Mouse (Mus musculus): ENCODE measurements around the gene Ephx4.
A peak's percentile ranks its signal among the peaks of the same experiment; 100 is the strongest.
"Not testable (repeated sequence)": the region's sequence is repeated elsewhere in the genome, so short reads cannot be mapped to it uniquely, and the experiment has no call there.

Ephx4 gene

DNA sequence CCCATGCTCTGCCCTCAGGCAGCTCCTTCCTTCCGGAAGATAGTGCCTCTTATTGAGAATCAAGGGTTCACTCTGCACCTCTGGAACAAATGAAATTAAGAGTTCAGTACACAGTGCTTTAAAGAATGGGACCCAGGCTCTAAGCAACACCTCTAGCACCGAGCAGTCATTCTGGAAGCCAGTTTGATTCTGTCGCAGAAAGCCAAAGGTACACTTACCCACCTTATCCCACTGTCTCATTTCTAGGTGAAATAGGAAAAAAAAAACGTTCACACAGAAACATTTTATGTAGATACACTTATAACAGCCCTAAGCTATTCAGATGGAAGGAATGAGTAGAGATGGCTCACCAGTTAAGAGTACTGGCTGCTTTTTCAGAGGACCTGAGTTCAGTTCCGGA is at the start of gene Ephx4:
Gene Ephx4 (plus strand): TSS at position 301 of the 400 bp plus-strand sequence.
- no peak for DNase-seq

DNA sequence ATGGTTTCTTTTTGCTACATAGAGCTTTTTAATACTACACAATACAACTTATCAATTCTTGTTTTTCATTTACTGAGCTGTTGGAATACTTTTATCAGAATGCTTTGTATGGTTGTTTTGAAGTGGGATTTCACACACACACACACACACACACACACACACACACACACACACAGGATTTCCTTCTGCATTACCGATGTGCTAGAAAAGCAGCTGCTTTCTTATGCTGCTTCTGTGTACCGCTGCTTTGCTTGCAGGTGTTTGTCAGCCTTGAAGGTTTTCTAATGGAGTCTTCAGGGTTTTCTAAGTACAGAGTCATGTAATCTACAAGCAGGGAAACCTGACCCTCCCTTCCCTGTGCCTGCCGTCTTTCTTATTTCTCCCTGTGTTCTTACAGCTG is 48.6 kb upstream of the Ephx4 start:
- DNase-seq, result no peak

DNA sequence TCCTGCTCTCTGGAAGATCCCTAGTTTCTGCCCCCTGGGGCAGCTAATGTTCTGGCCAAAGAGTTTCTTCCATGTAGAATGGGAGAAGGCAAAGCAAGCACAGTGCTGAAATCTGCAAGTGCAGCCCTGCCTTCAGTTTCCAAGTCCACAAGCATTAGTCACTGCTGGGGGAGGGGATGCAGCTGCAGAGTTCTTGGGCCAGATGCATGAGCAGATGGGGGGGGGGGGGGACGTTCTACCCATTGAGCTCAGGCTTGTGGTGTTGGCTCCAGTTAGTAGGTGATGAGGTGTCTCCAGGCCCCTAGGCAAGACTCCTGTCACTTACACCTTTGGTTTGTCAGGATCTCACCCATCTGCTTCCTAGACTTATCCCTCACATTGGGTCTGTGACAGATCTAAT is 46.7 kb upstream of the Ephx4 start:
- DNase-seq, result no peak

DNA sequence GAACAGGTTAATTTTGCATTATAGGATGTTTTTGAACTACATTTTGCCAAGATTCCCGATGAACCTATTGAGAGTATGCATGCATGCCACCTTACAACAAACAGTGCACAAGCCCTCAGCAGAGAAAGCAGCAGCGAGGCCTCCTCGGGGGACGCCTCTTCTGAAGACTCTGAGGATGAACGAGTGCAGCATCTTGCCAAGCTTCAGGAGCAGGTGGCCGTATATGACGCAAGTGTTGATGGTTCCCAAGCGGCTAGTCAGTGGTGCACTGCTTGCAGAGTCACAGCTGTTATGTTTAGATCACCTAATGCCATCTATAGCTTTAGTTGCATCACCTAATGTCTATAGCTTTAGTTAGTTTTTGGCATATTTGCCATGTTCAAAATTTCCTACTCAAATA is 44.8 kb upstream of the Ephx4 start:
- DNase-seq, result no peak

DNA sequence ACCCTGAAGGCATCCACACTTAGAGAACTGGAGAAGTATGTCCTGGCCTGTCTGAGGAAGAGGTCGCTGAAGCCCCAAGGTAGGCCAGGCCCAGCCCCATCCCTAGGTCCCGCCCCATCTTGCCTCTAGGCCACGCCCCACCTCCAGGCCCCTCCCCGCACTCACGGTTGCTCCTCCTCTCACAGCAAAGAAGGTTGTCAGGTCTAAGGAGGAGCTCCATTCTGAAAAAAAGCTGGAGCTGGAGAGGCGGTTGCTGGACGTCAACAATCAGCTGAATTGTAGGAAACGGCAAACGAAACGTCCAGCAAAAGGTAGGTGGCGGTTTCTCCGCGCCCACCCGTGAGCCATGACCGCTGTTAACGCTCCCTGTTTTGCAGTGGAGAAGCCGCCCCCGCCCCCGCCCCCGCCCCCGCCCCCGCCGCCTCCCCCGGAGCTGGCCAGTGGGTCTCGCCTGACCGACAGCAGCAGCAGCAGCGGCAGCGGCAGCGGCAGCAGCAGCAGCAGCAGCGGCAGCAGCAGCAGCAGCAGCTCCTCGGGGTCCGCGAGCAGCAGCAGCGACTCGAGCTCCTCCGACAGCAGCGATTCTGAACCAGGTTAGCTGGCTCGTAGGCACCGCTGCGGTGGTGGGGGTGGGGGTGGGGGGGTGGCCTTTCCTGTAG is 43.0 kb upstream of the Ephx4 start:
- DNase-seq, result peak; percentile 88

DNA sequence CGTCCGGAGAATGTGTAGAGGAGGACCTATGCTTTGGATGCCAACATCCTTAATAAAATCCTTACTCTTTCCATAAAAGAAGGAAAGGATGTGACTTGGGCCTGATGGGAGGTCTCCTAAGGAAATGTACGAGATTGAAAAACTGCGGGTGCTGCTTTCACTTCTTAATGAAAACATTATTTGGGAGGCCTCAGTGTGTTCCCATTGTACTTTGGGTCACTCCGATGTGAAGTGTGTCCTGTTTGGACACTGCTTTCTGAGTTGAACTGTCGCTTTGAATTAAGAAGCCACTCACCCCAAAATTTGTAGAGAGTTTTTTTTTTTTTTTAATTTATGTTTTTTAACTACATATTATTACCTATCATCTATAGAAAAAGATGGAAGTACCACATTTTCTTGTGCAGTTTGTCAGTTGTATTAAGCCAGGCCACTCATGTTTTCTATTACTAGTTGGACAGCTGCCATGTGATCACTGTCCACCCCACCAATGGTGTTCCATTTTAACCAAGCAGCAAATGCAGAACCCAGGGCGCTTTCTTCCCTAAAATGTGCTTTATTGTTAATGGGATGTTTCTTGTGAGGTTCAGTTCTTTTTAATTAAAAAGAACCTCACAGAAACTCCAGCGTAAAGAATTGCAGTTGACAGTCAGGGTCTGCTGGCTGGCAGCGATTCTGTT is 42.3 kb upstream of the Ephx4 start:
- no peak for DNase-seq

DNA sequence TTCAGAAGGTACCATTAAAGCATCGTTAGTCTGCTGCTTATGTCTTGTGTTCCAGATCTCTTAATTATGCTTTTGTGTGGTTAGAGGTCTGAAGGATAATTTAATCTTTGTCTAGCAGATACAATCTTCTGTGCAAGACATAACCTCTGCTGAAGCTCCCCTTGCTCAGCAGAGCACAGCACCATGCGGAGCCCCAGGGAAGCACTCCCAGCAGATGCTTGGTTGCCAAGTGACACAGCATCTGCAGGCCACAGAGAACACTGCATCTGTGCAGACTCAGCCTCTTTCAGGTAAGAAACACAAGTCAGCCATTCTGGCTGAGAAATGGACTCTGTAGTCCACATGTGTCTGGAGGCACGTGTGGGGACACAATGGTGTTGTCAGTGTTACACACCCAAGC is 32.5 kb upstream of the Ephx4 start:
- DNase-seq, result no peak

DNA sequence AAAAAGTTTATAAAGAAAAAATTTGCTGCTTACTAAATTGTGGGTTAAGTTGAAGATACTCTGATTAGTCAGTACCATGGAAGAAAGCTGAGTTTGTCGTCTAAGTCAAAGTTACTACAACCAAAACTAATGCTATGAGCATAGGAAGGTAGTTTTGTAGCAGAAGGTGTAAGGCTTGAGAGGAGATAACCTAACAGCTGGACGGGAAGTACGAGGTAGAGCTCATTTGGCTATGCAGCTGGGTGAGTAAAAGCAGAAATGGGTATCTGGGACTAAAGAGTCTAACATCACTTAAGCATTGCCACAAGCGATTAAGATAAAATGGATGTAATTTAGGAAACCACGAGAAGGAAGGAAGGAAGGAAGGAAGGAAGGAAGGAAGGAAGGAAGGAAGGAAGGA is 31.2 kb upstream of the Ephx4 start:
- no peak for DNase-seq

DNA sequence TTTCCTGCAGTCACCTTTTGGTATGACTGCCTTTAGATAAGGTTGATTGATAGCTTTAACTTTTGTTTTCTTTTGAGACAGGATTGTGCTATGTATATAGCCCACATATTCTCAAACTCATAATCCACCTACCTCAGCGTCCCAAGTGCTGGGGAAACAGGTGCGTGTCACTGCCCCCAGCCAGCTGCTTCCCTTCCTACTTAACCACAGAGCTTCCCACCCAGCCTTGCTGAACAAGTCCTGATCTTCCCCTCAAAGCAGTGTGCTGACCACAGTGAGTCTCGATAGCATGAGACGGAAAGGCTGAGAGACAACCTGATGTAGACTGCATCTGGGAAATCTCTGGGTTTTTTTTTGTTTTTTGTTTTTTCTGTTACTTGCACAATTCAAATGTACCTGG is 29.3 kb upstream of the Ephx4 start:
- DNase-seq, result no peak

DNA sequence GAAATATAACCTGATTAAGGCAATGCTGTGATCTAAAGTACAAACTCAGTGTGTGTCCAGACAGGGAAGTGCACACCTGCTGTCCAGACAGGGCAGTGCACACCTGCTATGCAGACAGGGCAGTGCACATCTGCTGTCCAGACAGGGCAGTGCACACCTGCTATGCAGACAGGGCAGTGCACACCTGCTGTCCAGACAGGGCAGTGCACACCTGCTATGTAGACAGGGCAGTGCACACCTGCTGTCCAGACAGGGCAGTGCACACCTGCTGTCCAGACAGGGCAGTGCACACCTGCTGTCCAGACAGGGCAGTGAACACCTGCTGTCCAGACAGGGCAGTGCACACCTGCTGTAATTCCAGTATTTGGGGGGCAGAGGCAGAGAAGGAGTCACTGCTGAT is 16.1 kb upstream of the Ephx4 start:
- DNase-seq, result not testable (repeated sequence)

DNA sequence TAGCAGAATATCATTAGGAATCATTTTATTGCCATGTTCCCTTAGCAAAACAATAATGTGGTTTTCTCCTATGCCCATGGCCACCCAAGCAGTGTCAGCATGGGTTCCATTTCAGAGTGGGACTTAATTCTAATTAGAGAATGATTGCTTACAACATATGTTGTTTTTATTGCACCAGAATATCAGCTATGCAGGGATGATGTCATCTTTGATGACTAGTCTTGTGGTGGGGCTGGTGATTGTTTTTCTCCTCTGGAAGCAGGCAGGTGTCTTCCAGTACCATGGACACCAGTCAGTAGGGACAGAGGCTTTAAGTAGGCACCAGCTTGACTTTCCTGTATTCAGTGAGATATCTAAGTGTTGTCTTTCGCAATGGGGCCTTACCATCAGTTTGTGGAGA is 14.7 kb upstream of the Ephx4 start:
- no peak for DNase-seq

DNA sequence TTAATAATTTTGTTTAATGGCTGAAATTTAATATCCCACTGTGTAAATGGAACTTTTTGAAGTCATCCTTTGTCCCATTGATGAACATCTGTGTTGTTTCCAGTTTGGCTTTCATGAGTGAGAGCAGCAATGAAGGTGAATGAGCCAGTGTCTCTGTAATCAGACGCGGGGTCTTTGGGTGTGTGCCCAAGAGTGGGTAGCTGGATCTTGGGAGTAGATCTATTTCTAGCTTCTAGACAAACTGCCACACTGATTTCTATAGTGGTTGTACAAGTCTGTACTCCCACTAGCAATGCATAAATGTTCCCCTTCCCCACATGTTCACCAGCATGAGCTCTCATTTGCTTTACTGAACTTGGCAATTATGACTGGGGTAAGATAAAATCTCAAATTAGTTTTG is 13.2 kb upstream of the Ephx4 start:
- DNase-seq, result no peak

DNA sequence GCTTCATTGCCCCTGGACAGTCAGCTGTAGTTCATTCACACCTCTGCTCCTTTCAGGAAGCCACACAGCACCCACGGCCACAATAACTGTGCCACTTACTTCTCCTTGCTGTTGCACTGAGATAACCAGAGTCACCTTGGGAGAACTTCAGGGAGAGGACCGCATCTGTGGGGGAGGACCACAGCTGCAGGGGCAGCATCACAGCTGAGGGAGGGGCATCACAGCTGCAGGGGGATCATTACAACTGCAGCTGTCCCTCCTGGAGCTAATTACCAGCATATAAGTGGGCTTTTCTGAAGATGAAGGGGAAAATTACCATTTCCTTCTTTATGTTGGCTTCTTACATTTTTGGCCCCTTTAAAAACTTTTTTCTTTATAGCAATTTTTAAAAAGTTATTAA is 8.1 kb upstream of the Ephx4 start:
- no peak for DNase-seq

DNA sequence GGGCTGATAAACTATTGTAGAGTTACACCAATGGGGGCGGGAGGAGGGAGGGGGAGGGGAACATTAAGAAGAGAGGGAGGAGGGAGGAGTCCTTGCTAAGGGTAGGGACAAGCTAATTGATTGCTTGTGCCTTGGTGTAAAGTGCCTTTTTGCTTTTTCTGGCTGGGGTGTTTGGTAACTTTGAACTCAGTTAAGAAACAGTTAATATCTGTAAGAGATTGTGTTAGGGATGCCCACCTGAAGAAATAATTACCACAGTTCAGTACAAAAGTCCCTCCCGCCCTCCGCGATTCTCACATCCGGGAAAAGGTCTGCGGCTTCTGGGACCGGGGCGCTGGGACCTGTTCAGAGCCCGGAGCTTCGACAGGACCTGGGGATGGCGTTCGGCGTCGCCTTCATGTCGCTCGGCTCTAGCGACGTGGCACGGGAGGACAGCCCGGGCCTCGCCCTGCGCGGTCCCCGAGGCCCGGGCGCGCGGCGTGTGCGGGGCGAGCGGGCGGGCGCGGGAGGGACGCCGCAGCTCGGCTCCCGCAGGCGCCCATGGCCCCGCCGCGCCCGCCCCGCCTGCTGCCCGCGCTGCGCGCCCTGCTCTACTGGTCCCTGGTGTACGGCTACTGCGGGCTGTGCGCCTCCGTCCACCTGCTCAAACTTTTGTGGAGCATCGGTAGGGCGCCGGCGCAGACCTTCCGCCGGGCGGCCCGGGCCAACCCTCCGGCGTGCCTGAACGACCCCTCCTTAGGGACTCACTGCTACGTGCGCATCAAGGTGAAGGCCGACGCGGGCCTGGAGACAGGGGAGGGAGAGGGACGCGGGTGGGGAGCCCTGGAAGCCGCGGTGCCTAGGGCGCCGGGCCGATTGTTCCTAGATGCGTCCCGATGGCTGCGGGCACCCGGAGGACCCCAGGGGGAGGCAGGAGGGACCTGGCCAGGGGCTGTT is 743 bp downstream of the Ephx4 start:
- DNase-seq, result no peak

DNA sequence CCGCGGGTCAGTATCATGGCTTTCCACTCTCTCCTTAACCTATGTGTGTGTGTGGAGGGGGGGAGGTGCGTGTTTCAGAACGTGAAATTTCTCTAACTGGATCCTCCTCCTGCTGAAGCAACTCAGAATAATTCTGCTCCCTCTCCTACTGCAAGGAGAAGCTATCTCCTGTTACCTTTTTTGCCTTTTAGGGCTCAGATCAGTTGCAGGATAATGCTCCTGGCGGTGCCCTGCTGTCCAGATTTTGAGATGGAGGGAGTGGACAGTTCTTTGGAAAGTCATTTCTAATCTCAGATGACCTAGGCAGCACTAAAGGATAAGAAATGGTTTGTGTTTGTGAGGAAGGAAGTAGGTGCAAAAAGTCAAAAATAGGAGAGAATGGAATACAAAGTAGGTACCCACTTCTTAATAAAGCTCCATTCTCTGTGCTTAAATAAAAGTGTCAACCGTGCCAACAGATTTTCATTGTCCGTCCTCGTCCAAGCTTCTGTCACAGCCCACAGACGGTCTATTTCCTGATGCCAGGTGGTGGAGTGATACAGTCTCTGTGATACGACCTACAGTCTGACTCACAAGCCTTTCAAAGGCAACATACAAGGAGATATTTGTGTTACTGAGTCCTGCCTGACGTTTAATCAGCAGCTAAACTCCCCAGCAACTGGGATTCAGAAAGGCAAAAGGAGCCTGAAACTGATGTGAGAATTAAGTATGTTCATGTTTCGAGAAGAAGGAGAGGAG is 1.6 kb downstream of the Ephx4 start:
- DNase-seq, result no peak

DNA sequence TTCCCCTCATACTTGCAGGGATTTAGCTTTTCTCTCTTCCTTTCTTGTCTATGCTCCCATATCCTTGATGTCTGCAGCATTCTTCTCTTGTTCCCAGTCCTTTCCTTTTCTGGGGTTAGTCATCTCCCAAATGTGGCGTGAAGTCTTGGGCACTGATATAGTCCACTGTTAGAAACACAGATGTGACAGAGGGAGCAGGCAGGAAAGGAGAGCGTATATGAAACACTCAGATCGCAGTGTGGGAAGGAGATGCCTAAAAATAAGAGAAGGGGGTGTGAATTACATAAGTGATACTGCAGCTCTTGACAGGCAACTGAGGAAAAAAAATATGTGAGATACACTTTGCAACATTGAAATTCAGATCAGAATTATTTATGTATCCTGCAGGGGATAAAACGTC is 2.8 kb downstream of the Ephx4 start:
- no peak for DNase-seq

DNA sequence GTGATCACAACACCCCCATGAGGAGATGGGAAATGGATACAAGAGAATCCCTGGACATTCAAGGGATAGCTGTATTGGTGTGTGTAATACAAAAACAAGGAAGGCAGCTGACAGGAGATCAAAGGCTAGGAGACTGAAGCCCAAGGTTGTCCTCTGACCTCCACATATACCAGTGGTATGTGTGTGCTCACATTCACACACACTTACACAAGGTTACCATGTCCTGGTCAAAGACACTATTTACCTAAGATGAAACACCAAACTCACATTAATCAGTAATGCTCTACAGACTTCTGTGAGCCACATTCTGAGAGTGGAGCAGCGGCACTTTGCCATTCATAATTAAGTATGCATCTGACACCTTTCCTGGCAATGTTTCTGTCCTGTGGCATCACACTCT is 7.8 kb downstream of the Ephx4 start:
- no peak for DNase-seq

DNA sequence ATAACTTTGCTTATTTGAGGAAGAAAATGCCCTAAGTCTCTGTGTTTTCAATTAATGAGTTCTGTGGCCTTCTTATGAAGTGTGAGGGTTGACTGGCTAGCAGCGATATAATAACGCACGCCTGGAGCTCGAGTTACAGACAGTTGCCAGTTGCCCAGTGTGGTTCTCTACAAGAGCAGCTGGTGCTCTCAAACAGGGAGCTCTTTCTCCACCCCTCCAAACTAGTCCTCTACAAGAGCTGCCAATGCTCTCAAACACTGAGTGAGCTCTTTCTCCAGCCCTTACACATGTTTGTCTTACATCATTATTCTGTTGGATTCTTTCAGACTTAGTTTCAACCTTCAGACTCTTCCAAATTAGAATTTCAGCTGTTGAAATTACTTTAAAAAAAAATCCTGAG is 8.8 kb downstream of the Ephx4 start:
- no peak for DNase-seq

DNA sequence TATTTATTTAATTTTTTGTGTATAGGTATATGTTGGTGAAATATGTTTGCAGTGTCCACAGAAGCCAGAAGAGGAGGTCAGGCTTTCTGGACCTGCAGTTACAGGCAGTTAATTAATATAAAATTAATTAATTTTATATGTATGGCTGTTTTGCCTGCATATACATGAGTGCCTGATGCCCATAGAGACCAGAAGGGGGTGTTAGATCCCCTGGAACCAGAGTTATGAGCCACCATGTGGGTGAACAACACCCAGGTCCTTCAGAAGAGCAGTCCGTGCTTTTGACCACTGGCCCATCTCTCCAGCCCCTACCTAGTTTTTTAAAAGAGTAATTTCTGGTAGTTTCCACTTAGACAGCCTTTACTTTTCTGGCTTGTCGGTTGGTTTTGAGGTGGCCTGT is 9.7 kb downstream of the Ephx4 start:
- DNase-seq, result no peak

DNA sequence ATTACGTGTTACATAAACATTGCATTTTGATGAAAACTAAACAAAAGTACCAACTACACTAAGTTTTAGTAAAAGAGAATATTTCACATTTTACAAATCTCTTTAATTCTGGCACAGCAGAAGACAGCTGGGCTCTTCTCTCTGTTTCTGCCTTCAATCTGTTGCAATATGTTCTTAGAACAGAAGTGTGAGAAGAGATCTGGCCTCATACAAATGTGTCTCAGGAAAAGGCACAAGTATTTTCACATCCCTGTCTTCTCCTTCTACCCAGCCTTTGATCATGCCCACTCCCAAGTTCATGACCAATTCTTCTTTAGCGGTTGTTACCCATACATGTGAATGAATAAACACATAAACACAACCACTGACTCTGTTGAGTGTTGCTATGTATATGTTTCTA is 12.6 kb downstream of the Ephx4 start:
- no peak for DNase-seq

DNA sequence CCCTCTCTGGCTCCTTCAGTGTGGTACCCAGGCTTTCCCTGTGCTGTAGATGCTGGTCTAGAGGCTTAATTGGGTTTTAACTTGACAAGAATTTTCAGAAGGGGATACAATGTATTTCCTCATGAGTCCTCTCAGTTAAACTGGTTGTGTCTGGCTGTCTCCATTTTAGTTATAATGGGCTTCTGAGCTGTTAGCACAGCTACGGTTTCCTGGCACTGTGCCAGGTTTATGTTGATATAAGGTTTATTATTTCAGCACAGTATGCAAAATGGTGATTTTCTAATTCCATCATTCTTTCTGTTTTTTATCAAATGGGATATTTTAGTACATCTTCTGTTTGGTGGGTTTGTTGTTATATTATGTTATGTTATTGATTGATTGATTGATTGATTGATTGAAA is 19.1 kb downstream of the Ephx4 start:
- DNase-seq, result no peak

DNA sequence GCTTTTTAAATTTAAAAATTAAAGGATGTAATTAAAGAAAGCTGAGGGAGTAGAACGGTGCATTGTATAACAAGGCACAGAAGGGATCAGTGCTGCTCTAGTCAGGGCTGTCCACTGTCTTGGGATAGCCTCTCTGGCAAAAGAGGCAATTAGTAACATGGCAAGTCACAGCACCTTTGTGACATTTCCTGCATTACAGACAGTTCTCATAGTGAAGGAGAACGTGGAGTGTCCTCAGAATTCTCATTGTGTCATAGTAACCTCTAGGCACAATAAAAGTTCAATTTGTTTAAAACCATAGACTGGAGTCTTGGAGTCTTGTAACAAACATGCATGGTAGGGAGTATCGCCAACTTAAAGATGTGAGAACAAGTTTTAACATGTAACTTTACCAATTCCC is 28.7 kb downstream of the Ephx4 start, which contains the start of gene Lpcat2b:
Gene Lpcat2b (plus strand): TSS at position 301 of the 400 bp plus-strand sequence.
- DNase-seq, result no peak

DNA sequence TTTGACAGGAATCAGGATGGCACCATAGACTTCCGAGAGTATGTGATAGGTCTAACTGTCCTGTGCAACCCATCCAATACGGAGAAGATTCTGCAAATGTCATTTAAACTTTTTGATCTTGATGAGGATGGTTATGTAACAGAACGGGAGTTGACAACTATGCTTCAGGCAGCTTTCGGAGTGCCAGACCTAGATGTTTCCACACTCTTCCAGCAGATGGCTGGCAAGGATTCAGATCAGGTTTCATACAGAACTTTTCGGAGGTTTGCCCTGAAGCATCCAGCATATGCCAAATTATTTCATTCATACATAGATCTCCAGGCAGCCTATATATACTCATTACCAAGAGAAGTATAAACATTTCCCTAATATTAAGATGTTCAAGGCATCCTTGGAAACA is 31.5 kb downstream of the Ephx4 start:
- DNase-seq, result no peak

All from kidney, adult 11 months (tissue).